ENCODE assay signal across 19 mouse cellular contexts in the genomic region with DNA sequence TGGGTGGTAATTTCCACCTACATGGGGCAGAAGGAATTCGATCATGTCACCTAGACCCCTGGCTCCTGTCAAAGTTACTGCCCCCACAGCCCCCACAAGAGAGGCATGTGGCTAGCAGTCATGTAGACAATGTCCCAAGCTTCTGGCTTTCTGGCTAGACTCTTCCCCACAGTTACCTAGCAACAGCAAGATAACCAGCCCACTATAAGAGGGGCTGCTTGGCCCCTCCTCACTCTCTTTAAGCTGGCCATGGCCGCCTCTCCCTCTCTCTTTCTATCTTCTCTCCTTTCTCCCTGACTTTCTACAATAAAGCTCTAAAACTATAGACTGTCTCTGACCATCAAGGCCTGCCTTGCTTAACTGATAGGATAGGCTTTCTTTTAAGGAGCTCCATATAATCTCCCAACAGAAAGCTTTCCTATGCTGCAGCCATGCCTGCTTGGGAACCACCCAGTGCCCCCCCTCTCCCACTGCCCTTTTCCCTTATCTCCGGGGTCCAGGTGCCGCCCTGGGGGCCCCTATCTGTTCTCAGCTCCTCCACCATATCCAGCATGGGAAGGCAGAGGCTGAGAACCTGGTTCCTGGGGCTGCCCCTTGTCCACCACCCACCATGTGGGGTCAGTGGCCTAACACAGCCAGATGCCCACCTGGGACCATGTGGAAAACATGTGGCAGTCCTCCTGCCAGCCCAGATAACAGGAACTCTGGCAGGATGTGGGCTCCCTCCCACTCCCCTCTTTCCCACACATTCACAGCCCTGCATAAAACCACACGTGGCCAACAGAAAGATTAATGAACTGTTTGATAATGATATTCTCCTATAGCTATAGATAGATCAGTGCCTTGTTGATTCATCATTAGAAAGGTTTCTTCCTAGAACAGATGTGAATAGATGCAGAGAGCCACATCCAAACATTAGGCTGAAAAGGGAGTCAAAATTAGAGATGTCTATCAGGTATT. TPM values are rescaled to one million over a fixed set of nuclear protein-coding genes. Genes with fewer than 3 reads are reported as not detected.
DNase-seq lines count a peak whose midpoint lies in the region; ATAC-seq and TF ChIP-seq lines count a peak whose summit lies in the region.
"Had no signal": no experiment of that assay in that cellular context is flagged by ENCODE, and none has a peak within 500 bp of the region (broad histone marks: within the 10 kb centered on the region; RNA-seq: fewer than 3 reads in every experiment).

No protein-coding gene starts in this region.

- TF ChIP-seq EP300 in heart, adult 2 months (IDR thresholded peaks at IDR 0.05; ENCODE audit: insufficient read depth, low read depth, low read length), result no peak
- TF ChIP-seq EP300 in MEL (IDR thresholded peaks at IDR 0.05; ENCODE audit: low read depth in 1 of 2, low read length in 2 of 2), result peak; percentile 76 to 89

- H3K27me3 ChIP-seq in heart, embryonic 10.5 days (ENCODE audit: insufficient read depth, poor library complexity, severe bottlenecking), result no peaks in the 10 kb centered on the region
- H3K27me3 ChIP-seq in heart, adult 2 months (ENCODE audit: control insufficient read depth, insufficient read depth, low read length), result no peaks in the 10 kb centered on the region
- no peaks in the 10 kb centered on the region for H3K27me3 ChIP-seq in MEL (ENCODE audit: control insufficient read depth in 1 of 2, insufficient read depth in 2 of 2, low read length in 2 of 2)
- H3K27me3 ChIP-seq in hindbrain, embryonic 14.5 days (ENCODE audit: control insufficient read depth, insufficient read depth, low read length), result no peaks in the 10 kb centered on the region

- H3K4me2 ChIP-seq in hindbrain, embryonic 14.5 days (replicated peaks), result no peak overlapping the region

- H3K79me2 ChIP-seq in heart, adult 2 months (replicated peaks; ENCODE audit: control insufficient read depth, insufficient read depth, low read length), result no peaks in the 10 kb centered on the region
- H3K79me2 ChIP-seq in MEL (ENCODE audit: control insufficient read depth, insufficient read depth, low read length, poor library complexity), result no peaks in the 10 kb centered on the region; the same call in 1 of the 2 replicates

- peak overlapping the region; percentile 69 for H3K27ac ChIP-seq in heart, embryonic 10.5 days
- no peak overlapping the region for H3K27ac ChIP-seq in heart, adult 2 months
- peak overlapping the region; percentile 70 for H3K27ac ChIP-seq in MEL (ENCODE audit: control insufficient read depth, low read depth, low read length)
- no peak overlapping the region for H3K27ac ChIP-seq in hindbrain, embryonic 14.5 days
- H3K27ac ChIP-seq: midbrain, embryonic 10.5 days had no signal

- H3K36me3 ChIP-seq in heart, embryonic 10.5 days, result no peaks in the 10 kb centered on the region
- no peaks in the 10 kb centered on the region for H3K36me3 ChIP-seq in heart, adult 2 months (ENCODE audit: control insufficient read depth, insufficient read depth, low read length)
- peaks cover 0 to 23% of the 10 kb centered on the region in 2 experiments; a peak in 2 of 4 replicates for H3K36me3 ChIP-seq in MEL (ENCODE audit: control insufficient read depth in 1 of 2, insufficient read depth in 2 of 2, low read length in 2 of 2)
- no peaks in the 10 kb centered on the region for H3K36me3 ChIP-seq in hindbrain, embryonic 14.5 days (replicated peaks; ENCODE audit: control insufficient read depth, insufficient read depth)
- H3K36me3 ChIP-seq: midbrain, embryonic 10.5 days had no signal

- H3K4me3 ChIP-seq in heart, embryonic 10.5 days, result no peak overlapping the region
- H3K4me3 ChIP-seq in heart, adult 2 months, result no peak overlapping the region
- peak overlapping the region; percentile 29 to 37 for H3K4me3 ChIP-seq in MEL (ENCODE audit: control insufficient read depth in 1 of 2, insufficient read depth in 1 of 2, low read depth in 2 of 2, low read length in 2 of 2)
- H3K4me3 ChIP-seq in hindbrain, embryonic 14.5 days (replicated peaks; ENCODE audit: low read length), result no peak overlapping the region
- H3K4me3 ChIP-seq: midbrain, embryonic 10.5 days; myocyte had no signal

- peak; percentile 84 for ATAC-seq in erythroid progenitor cell, adult 5-6 weeks (replicated peaks; ENCODE audit: low FRiP score, poor library complexity, severe bottlenecking)
- peak; percentile 69 for ATAC-seq in megakaryocyte progenitor cell, adult 5-6 weeks (replicated peaks; ENCODE audit: poor library complexity)
- no peak for ATAC-seq in hindbrain, embryonic 14.5 days (ENCODE audit: low FRiP score)

- 24% methylated on average over 5 of the region's 5 CpGs for WGBS in heart, embryonic 10.5 days
- 21% methylated on average over 5 of the region's 5 CpGs for WGBS in heart, adult 2 months
- WGBS in hindbrain, embryonic 14.5 days, result 42% methylated on average over 5 of the region's 5 CpGs

- no peak overlapping the region for H3K9ac ChIP-seq in heart, adult 2 months (ENCODE audit: low read depth, low read length)
- peak overlapping the region; percentile 50 for H3K9ac ChIP-seq in MEL (ENCODE audit: control insufficient read depth, low read depth, low read length, poor library complexity, severe bottlenecking)
- no peak overlapping the region for H3K9ac ChIP-seq in hindbrain, embryonic 14.5 days

- peaks cover 10% of the 10 kb centered on the region for H3K4me1 ChIP-seq in heart, embryonic 10.5 days
- peaks cover 2% of the 10 kb centered on the region for H3K4me1 ChIP-seq in heart, adult 2 months (ENCODE audit: control insufficient read depth, insufficient read depth, low read length)
- H3K4me1 ChIP-seq in MEL (ENCODE audit: control insufficient read depth in 1 of 2, insufficient read depth in 2 of 2, low read length in 2 of 2), result peaks cover 5 to 7% of the 10 kb centered on the region in 2 experiments
- no peaks in the 10 kb centered on the region; the same call in 1 of the 2 replicates for H3K4me1 ChIP-seq in hindbrain, embryonic 14.5 days (replicated peaks; ENCODE audit: control insufficient read depth, insufficient read depth, low read length)

- no peak for TF ChIP-seq POLR2A in heart, adult 2 months (IDR thresholded peaks at IDR 0.05; ENCODE audit: insufficient read depth, low read depth, low read length)
- no peak for TF ChIP-seq POLR2A in MEL (IDR thresholded peaks at IDR 0.05; ENCODE audit: control insufficient read depth in 1 of 2, insufficient read depth in 1 of 2, low read depth in 1 of 2, low read length in 2 of 2, poor library complexity in 1 of 2)

- intact Hi-C loops in heart, adult 2 months (cut with DNase I), result no loop called here

- DNase-seq in heart, embryonic 10.5 days (ENCODE audit: low spot score), result peak; percentile 93
- DNase-seq in heart, adult 2 months, result no peak
- peak; percentile 79 for DNase-seq in MEL (ENCODE audit: low read depth, low spot score)
- DNase-seq in ovary, postnatal 36 days (ENCODE audit: low spot score), result no peak
- DNase-seq in hindbrain, embryonic 14.5 days (ENCODE audit: low spot score), result no peak
- DNase-seq in cerebellum, postnatal 10 days, result no peak
- DNase-seq: adrenal gland, postnatal 36 days; cerebellum, adult 11-12 months; heart, adult 11 months; kidney, postnatal 14 days; layer of hippocampus, postnatal 36 days; right cerebral cortex, postnatal 25 days had no signal

- no peaks in the 10 kb centered on the region for H3K9me3 ChIP-seq in heart, embryonic 10.5 days
- H3K9me3 ChIP-seq in MEL (replicated peaks; ENCODE audit: insufficient read depth, low read length), result no peaks in the 10 kb centered on the region
- H3K9me3 ChIP-seq in hindbrain, embryonic 14.5 days (ENCODE audit: control insufficient read depth, low read length), result no peaks in the 10 kb centered on the region
- H3K9me3 ChIP-seq: midbrain, embryonic 10.5 days had no signal

- no peak for TF ChIP-seq CTCF in heart, adult 2 months (IDR thresholded peaks at IDR 0.05)
- no peak for TF ChIP-seq CTCF in MEL (IDR thresholded peaks at IDR 0.05 in 2 of 3, conservative IDR thresholded peaks at IDR 0.05 in 1 of 3; ENCODE audit: control insufficient read depth in 1 of 3, insufficient read depth in 1 of 3, low read depth in 2 of 3, low read length in 3 of 3, poor library complexity in 1 of 3, severe bottlenecking in 1 of 3)

- TF ChIP-seq RAD21 in MEL (IDR thresholded peaks at IDR 0.05; ENCODE audit: low read depth, low read length), result no peak

RNA-seq across cellular contexts. Expression of a gene that starts 5.0 kb away (rescaled TPM):
- 7.8 and 11.0 TPM in 2 replicates for polyA plus RNA-seq in heart, embryonic 10.5 days (2016; fragmentation: Nextera tagmentation; extraction: Ambion mirVana)
- total RNA-seq in heart, adult 2 months (2021), result 1 to 10 TPM; 1.3 to 1.5 TPM
- 0.53 and 1.3 TPM in 2 replicates for polyA plus RNA-seq in heart, adult 2 months (2012; rRNA removed)
- 2.2 and 2.5 TPM in 2 replicates for total RNA-seq in MEL (2012; rRNA removed)
- 1 to 10 TPM in 1 of 2 experiments, not detected in 1; 2.5 TPM for polyA plus RNA-seq in MEL (2012; ENCODE audit: insufficient read depth in 1 of 2, insufficient read length in 2 of 2, low read depth in 1 of 2, low replicate concordance in 2 of 2, missing spikeins in 1 of 2)
- total RNA-seq in erythroid progenitor cell, adult 5-6 weeks (2015; ENCODE audit: low replicate concordance), result 7.2 and 15.1 TPM in 2 replicates
- 1.9 and 4.4 TPM in 2 replicates for total RNA-seq in erythroid progenitor cell, adult 5-6 weeks (2017; ENCODE audit: low replicate concordance)
- total RNA-seq in megakaryocyte progenitor cell, adult 5-6 weeks (2015), result 6.9 and 7.0 TPM in 2 replicates
- total RNA-seq in megakaryocyte progenitor cell, adult 5-6 weeks (2017), result 5.9 and 7.8 TPM in 2 replicates
- polyA plus RNA-seq in hindbrain, embryonic 14.5 days (2014; fragmentation: Nextera tagmentation; extraction: Ambion mirVana), result 13.4 and 13.8 TPM in 2 replicates

RNA-seq across cellular contexts. Expression of a gene that starts 10.9 kb away (rescaled TPM):
- polyA plus RNA-seq in heart, embryonic 10.5 days (2016; fragmentation: Nextera tagmentation; extraction: Ambion mirVana), result 4.1 and 4.9 TPM in 2 replicates
- total RNA-seq in heart, adult 2 months (2021), result 1 to 10 TPM; 2.2 to 2.4 TPM
- polyA plus RNA-seq in heart, adult 2 months (2012; rRNA removed), result not detected in 2 replicates
- 2.0 and 3.2 TPM in 2 replicates for total RNA-seq in MEL (2012; rRNA removed)
- polyA plus RNA-seq in MEL (2012; ENCODE audit: insufficient read depth in 1 of 2, insufficient read length in 2 of 2, low read depth in 1 of 2, low replicate concordance in 2 of 2, missing spikeins in 1 of 2), result 1 to 10 TPM in 1 of 2 experiments, not detected in 1; 1.1 TPM
- total RNA-seq in erythroid progenitor cell, adult 5-6 weeks (2015; ENCODE audit: low replicate concordance), result not detected in 2 replicates
- 4.2 TPM in 1 of 2 replicates, not detected in the other for total RNA-seq in erythroid progenitor cell, adult 5-6 weeks (2017; ENCODE audit: low replicate concordance)
- 7.1 and 9.4 TPM in 2 replicates for total RNA-seq in megakaryocyte progenitor cell, adult 5-6 weeks (2015)
- 20.6 TPM in 1 of 2 replicates, not detected in the other for total RNA-seq in megakaryocyte progenitor cell, adult 5-6 weeks (2017)
- polyA plus RNA-seq in hindbrain, embryonic 14.5 days (2014; fragmentation: Nextera tagmentation; extraction: Ambion mirVana), result 23.8 and 24.2 TPM in 2 replicates
- total RNA-seq: ES-E14 had no signal
- polyA plus RNA-seq: C2C12; myocyte; testis, adult 2 months had no signal

RNA-seq across cellular contexts. Expression of a gene that starts 28.0 kb away (rescaled TPM):
- polyA plus RNA-seq in heart, embryonic 10.5 days (2016; fragmentation: Nextera tagmentation; extraction: Ambion mirVana), result 5.8 and 6.6 TPM in 2 replicates
- 1 to 10 TPM; 5.1 to 5.9 TPM for total RNA-seq in heart, adult 2 months (2021)
- polyA plus RNA-seq in heart, adult 2 months (2012; rRNA removed), result 1.5 and 3.3 TPM in 2 replicates
- 2.6 and 2.7 TPM in 2 replicates for total RNA-seq in MEL (2012; rRNA removed)
- 1 to 10 TPM in 1 of 2 experiments, not detected in 1; 2.3 TPM for polyA plus RNA-seq in MEL (2012; ENCODE audit: insufficient read depth in 1 of 2, insufficient read length in 2 of 2, low read depth in 1 of 2, low replicate concordance in 2 of 2, missing spikeins in 1 of 2)
- 1.1 and 2.1 TPM in 2 replicates for total RNA-seq in erythroid progenitor cell, adult 5-6 weeks (2015; ENCODE audit: low replicate concordance)
- total RNA-seq in erythroid progenitor cell, adult 5-6 weeks (2017; ENCODE audit: low replicate concordance), result 1.7 and 4.6 TPM in 2 replicates
- 3.8 and 4.5 TPM in 2 replicates for total RNA-seq in megakaryocyte progenitor cell, adult 5-6 weeks (2015)
- total RNA-seq in megakaryocyte progenitor cell, adult 5-6 weeks (2017), result 5.4 TPM in 2 replicates
- 7.9 and 11.6 TPM in 2 replicates for polyA plus RNA-seq in hindbrain, embryonic 14.5 days (2014; fragmentation: Nextera tagmentation; extraction: Ambion mirVana)

RNA-seq across cellular contexts. Expression of a gene that starts 52.1 kb away (rescaled TPM):
- 2.7 and 2.9 TPM in 2 replicates for polyA plus RNA-seq in heart, embryonic 10.5 days (2016; fragmentation: Nextera tagmentation; extraction: Ambion mirVana)
- 1 to 10 TPM; 2.1 to 2.4 TPM for total RNA-seq in heart, adult 2 months (2021)
- polyA plus RNA-seq in heart, adult 2 months (2012; rRNA removed), result 0.35 and 1.3 TPM in 2 replicates
- total RNA-seq in MEL (2012; rRNA removed), result 0.98 and 1.5 TPM in 2 replicates
- polyA plus RNA-seq in MEL (2012; ENCODE audit: insufficient read depth in 1 of 2, insufficient read length in 2 of 2, low read depth in 1 of 2, low replicate concordance in 2 of 2, missing spikeins in 1 of 2), result 1 to 10 TPM in 1 of 2 experiments, not detected in 1; 1.0 TPM
- total RNA-seq in erythroid progenitor cell, adult 5-6 weeks (2015; ENCODE audit: low replicate concordance), result 3.6 and 10.1 TPM in 2 replicates
- 1.3 and 1.4 TPM in 2 replicates for total RNA-seq in erythroid progenitor cell, adult 5-6 weeks (2017; ENCODE audit: low replicate concordance)
- 6.8 and 10.6 TPM in 2 replicates for total RNA-seq in megakaryocyte progenitor cell, adult 5-6 weeks (2015)
- 4.5 and 4.6 TPM in 2 replicates for total RNA-seq in megakaryocyte progenitor cell, adult 5-6 weeks (2017)
- polyA plus RNA-seq in hindbrain, embryonic 14.5 days (2014; fragmentation: Nextera tagmentation; extraction: Ambion mirVana), result 11.1 and 14.0 TPM in 2 replicates

Comparison
In these comparisons a context has a peak if more than half of its experiments do, and no peak if none do; other contexts are left out.
1. DNase-seq: peak in heart, embryonic 10.5 days (single experiment) and MEL (single experiment); none in heart, adult 2 months (0 of 2), ovary, postnatal 36 days (single experiment), hindbrain, embryonic 14.5 days (single experiment) and cerebellum, postnatal 10 days (0 of 2).
2. H3K27ac ChIP-seq: peak in heart, embryonic 10.5 days (single experiment) and MEL (single experiment); none in heart, adult 2 months (single experiment) and hindbrain, embryonic 14.5 days (single experiment).
3. H3K4me3 ChIP-seq: peak in MEL (2 of 2); none in heart, embryonic 10.5 days (single experiment), heart, adult 2 months (single experiment) and hindbrain, embryonic 14.5 days (single experiment).